Mouse (Mus musculus): ENCODE results near the gene Ube2e3. TPM values are rescaled to one million over a fixed set of nuclear protein-coding genes. Genes with fewer than 3 reads are reported as not detected.

Gene Ube2e3
- total and polyA plus RNA-seq, 2 experiments: 17.2 to 22.3 TPM

DNA sequence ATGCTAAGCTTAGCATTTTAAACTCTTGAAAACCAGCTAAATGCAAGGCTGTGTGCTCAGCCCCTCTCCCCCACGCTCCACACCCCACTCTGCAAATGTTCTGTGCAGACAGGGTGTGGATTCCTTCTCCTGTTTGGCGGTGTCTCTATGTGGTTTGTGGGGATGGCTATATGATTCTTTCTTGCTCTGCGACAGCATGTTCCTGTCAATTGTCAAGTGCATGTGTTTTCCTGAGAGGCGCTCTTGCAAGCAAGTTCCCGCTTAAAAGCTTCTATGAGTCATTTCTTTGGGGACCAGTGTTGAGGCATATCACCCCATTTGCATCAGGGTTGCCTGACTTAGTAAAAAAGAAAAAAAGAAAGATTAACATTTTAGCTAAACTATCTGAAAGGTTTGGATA is 92.4 kb downstream of the Ube2e3 start:
- Histone ChIP-seq H3K27ac (replicated peaks; ENCODE audit: insufficient read depth, low read depth, low read length) (no peak overlapping the region), H3K4me3 (ENCODE audit: insufficient read depth, low read depth, low read length) (no peak overlapping the region), H3K27me3 (ENCODE audit: control insufficient read depth, insufficient read depth, low read length) (no peaks in the 10 kb centered on the region), H3K4me1 (ENCODE audit: control insufficient read depth, insufficient read depth, low read length) (peaks cover 1% of the 10 kb centered on the region; the same call in 1 of the 2 replicates), H3K79me2 (ENCODE audit: control insufficient read depth, insufficient read depth, low read length) (no peaks in the 10 kb centered on the region), H3K36me3 (ENCODE audit: control insufficient read depth, insufficient read depth, low read length) (no peaks in the 10 kb centered on the region), H3K9ac (ENCODE audit: low read depth, low read length) (no peak overlapping the region)
- 90% methylated on average over 5 of the region's 5 CpGs for WGBS
- no peak for DNase-seq (ENCODE audit: extremely low read depth, low read depth, low spot score)
- TF ChIP-seq CTCF (IDR thresholded peaks at IDR 0.05; ENCODE audit: low read depth, low read length): no peak

DNA sequence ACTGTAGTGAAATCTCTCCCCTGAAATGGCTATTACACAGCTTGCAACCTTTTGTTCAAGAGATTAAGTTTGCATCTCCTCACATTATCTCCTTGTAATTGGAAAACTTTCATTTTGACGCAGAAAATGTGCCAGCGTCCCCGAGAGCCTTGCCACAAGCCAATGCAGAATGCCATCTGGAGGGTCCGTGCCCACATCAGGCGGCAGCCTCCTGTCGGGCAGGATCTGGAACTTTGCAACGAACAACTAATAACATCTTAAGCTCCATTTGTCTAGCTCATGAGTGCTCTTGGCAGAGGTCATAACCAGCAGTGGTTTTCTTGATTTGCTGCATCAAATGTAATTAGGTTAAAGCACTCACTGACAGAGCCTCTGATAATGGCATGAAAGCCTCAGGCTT is 93.1 kb downstream of the Ube2e3 start:
- 91% methylated on average over 7 of the region's 7 CpGs for WGBS
- DNase-seq (ENCODE audit: extremely low read depth, low read depth, low spot score): no peak
- Histone ChIP-seq H3K27ac (replicated peaks; ENCODE audit: insufficient read depth, low read depth, low read length) (no peak overlapping the region), H3K4me1 (ENCODE audit: control insufficient read depth, insufficient read depth, low read length) (peaks cover 1% of the 10 kb centered on the region; the same call in 1 of the 2 replicates), H3K79me2 (ENCODE audit: control insufficient read depth, insufficient read depth, low read length) (no peaks in the 10 kb centered on the region), H3K27me3 (ENCODE audit: control insufficient read depth, insufficient read depth, low read length) (no peaks in the 10 kb centered on the region), H3K9ac (ENCODE audit: low read depth, low read length) (no peak overlapping the region), H3K4me3 (ENCODE audit: insufficient read depth, low read depth, low read length) (no peak overlapping the region), H3K36me3 (ENCODE audit: control insufficient read depth, insufficient read depth, low read length) (no peaks in the 10 kb centered on the region)
- no peak for TF ChIP-seq POLR2A (IDR thresholded peaks at IDR 0.05; ENCODE audit: extremely low read depth, insufficient read depth, low read length)
- no peak for TF ChIP-seq CTCF (IDR thresholded peaks at IDR 0.05; ENCODE audit: low read depth, low read length)

DNA sequence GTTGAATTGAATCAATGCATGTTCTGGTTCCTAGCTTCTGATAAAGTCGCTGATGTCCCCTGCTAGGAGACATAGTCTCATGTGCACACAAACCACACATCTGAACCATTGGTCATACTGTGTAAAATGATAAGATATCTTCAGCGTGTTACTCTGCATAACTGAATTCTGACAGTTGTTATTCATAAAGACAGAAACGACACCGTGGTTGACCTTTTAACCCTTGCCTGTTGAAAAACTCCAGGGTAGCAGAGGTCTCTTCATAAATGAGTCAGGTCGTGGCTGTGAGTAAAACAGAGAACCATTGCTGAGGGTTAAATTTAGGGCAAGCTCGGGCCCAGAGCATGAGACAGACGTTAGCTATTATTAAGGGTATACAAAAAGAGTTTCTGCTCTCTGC is 93.7 kb downstream of the Ube2e3 start:
- Histone ChIP-seq H3K79me2 (ENCODE audit: control insufficient read depth, insufficient read depth, low read length) (no peaks in the 10 kb centered on the region), H3K9ac (ENCODE audit: low read depth, low read length) (no peak overlapping the region), H3K27ac (replicated peaks; ENCODE audit: insufficient read depth, low read depth, low read length) (no peak overlapping the region), H3K4me1 (ENCODE audit: control insufficient read depth, insufficient read depth, low read length) (peaks cover 1% of the 10 kb centered on the region; the same call in 1 of the 2 replicates), H3K36me3 (ENCODE audit: control insufficient read depth, insufficient read depth, low read length) (no peaks in the 10 kb centered on the region), H3K4me3 (ENCODE audit: insufficient read depth, low read depth, low read length) (no peak overlapping the region), H3K27me3 (ENCODE audit: control insufficient read depth, insufficient read depth, low read length) (no peaks in the 10 kb centered on the region)
- 51% methylated on average over 7 of the region's 7 CpGs for WGBS
- DNase-seq (ENCODE audit: extremely low read depth, low read depth, low spot score): no peak
- no peak for TF ChIP-seq CTCF (IDR thresholded peaks at IDR 0.05; ENCODE audit: low read depth, low read length)
- no peak for TF ChIP-seq POLR2A (IDR thresholded peaks at IDR 0.05; ENCODE audit: extremely low read depth, insufficient read depth, low read length)

DNA sequence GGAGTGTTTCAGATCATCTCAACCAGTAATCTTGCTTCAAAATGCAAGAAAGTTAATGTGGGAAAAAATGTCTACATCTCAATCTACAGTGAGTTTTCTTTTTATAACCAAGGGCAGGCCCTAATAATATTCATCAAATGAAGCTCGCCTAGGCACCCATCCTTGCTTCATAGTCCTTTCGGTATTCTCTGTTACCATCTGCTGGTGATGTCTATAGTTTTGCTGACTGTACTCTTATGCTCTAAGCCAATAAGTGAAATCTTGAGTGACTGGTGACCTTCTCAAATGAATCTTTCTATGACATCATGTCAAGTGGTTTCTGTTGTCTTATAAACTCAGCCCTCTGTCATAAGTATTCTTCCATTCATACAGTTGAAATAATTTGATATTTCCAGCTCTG is 97.1 kb downstream of the Ube2e3 start:
- WGBS: 88% methylated on average over 2 of the region's 2 CpGs
- no peaks in the 10 kb centered on the region for H3K27me3 ChIP-seq (ENCODE audit: control insufficient read depth, insufficient read depth, low read length)
- H3K4me3 ChIP-seq (ENCODE audit: insufficient read depth, low read depth, low read length): no peak overlapping the region
- no peaks in the 10 kb centered on the region for H3K79me2 ChIP-seq (ENCODE audit: control insufficient read depth, insufficient read depth, low read length)
- H3K4me1 ChIP-seq (ENCODE audit: control insufficient read depth, insufficient read depth, low read length): no peaks in the 10 kb centered on the region
- H3K36me3 ChIP-seq (ENCODE audit: control insufficient read depth, insufficient read depth, low read length): no peaks in the 10 kb centered on the region
- H3K27ac ChIP-seq (replicated peaks; ENCODE audit: insufficient read depth, low read depth, low read length): no peak overlapping the region
- H3K9ac ChIP-seq (ENCODE audit: low read depth, low read length): no peak overlapping the region
- DNase-seq (ENCODE audit: extremely low read depth, low read depth, low spot score): no peak
- TF ChIP-seq CTCF (IDR thresholded peaks at IDR 0.05; ENCODE audit: low read depth, low read length): no peak

DNA sequence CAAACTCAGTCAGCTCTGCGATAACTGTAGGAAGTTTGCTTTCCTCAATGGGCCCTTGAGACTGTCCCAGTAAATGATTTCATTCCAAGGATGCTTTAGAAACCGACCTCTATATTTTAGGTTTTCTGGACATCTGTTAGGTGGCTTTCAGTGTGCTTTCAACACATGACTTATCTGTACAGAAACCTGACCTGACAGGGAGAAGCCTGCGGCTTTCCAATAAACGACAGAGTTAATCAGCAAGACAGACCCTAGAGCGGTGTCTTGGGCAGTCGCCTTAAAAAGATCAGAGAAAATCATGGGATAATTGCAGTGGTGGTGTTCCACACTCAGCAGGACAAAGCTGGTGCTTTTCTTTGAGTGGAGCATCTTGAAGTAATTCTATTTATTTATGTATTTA is 97.5 kb downstream of the Ube2e3 start:
- Histone ChIP-seq H3K27ac (replicated peaks; ENCODE audit: insufficient read depth, low read depth, low read length) (no peak overlapping the region), H3K36me3 (ENCODE audit: control insufficient read depth, insufficient read depth, low read length) (no peaks in the 10 kb centered on the region), H3K4me3 (ENCODE audit: insufficient read depth, low read depth, low read length) (no peak overlapping the region), H3K9ac (ENCODE audit: low read depth, low read length) (no peak overlapping the region), H3K79me2 (ENCODE audit: control insufficient read depth, insufficient read depth, low read length) (no peaks in the 10 kb centered on the region), H3K4me1 (ENCODE audit: control insufficient read depth, insufficient read depth, low read length) (no peaks in the 10 kb centered on the region), H3K27me3 (ENCODE audit: control insufficient read depth, insufficient read depth, low read length) (no peaks in the 10 kb centered on the region)
- 86% methylated on average over 6 of the region's 6 CpGs for WGBS
- DNase-seq (ENCODE audit: extremely low read depth, low read depth, low spot score): no peak
- TF ChIP-seq POLR2A (IDR thresholded peaks at IDR 0.05; ENCODE audit: extremely low read depth, insufficient read depth, low read length): no peak
- no peak for TF ChIP-seq CTCF (IDR thresholded peaks at IDR 0.05; ENCODE audit: low read depth, low read length)

DNA sequence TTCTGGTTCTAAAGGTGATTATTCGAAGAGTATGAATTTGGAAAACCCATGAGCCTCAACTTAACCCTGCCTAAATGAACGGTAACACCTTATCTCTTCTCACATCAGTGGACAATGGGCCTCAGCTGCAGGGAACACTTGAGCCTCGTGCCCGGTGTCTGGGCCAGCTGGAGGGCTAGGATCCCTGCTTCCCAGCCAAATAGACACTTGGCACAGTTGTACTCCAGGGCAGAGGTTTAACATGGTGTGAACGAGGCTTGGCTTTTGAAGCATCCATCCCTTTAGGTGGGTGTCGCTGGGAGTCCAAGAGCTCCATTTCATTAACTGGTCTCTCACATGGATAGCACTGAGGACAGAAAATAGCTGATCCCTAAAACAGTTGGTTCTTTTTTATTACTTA is 102.2 kb downstream of the Ube2e3 start:
- no peaks in the 10 kb centered on the region for H3K27me3 ChIP-seq (ENCODE audit: control insufficient read depth, insufficient read depth, low read length)
- no peak overlapping the region for H3K9ac ChIP-seq (ENCODE audit: low read depth, low read length)
- H3K27ac ChIP-seq (replicated peaks; ENCODE audit: insufficient read depth, low read depth, low read length): no peak overlapping the region
- WGBS: 67% methylated on average over 6 of the region's 6 CpGs
- no peak overlapping the region for H3K4me3 ChIP-seq (ENCODE audit: insufficient read depth, low read depth, low read length)
- no peaks in the 10 kb centered on the region for H3K79me2 ChIP-seq (ENCODE audit: control insufficient read depth, insufficient read depth, low read length)
- no peaks in the 10 kb centered on the region for H3K4me1 ChIP-seq (ENCODE audit: control insufficient read depth, insufficient read depth, low read length)
- no peak for DNase-seq (ENCODE audit: extremely low read depth, low read depth, low spot score)
- H3K36me3 ChIP-seq (ENCODE audit: control insufficient read depth, insufficient read depth, low read length): no peaks in the 10 kb centered on the region
- TF ChIP-seq CTCF (IDR thresholded peaks at IDR 0.05; ENCODE audit: low read depth, low read length) (no peak), POLR2A (IDR thresholded peaks at IDR 0.05; ENCODE audit: extremely low read depth, insufficient read depth, low read length) (no peak)
